Mouse (Mus musculus) mammary gland, adult 2 months (tissue): ENCODE data around the gene Vmn1r8. TPM values are rescaled to one million over a fixed set of nuclear protein-coding genes. Genes with fewer than 3 reads are reported as not detected.

Experiments
- polyA plus RNA-seq: library from polyadenylated mRNA; depleted of rRNA; stranded (reverse); fragments of >200 nt; gene quantifications from 2 replicates; pipeline ENCODE4 v1.2.3, GENCODE M21; 2012; ENCODE audit warnings: low replicate concordance; rRNA removed

Vmn1r8 gene
- polyA plus RNA-seq = not detected in 2 replicates

GRCm38 (mm10) chr6:57031984-57032383 lies at the start of gene Vmn1r8:
Gene Vmn1r8 (plus strand): TSS chr6:57032284.

GRCm38 (mm10) chr6:56996943-56997342 lies 35.1 kb upstream of the Vmn1r8 start, which contains the start of gene Vmn1r6:
Gene Vmn1r6 (plus strand): TSS chr6:56997243.

GRCm38 (mm10) chr6:57025224-57025623 lies 6.9 kb upstream of the Vmn1r8 start, which contains the start of gene Vmn1r7:
Gene Vmn1r7 (minus strand): TSS chr6:57025324.

GRCm38 (mm10) chr6:57066487-57066886 lies 34.4 kb downstream of the Vmn1r8 start, which contains the start of gene Vmn1r9:
Gene Vmn1r9 (plus strand): TSS chr6:57066787.

Other genes with a start within 250 kb of the Vmn1r8 start
- gene Kbtbd2, start 234.5 kb upstream of the Vmn1r8 start, polyA plus RNA-seq = 6.4 and 11.8 TPM in 2 replicates
- 69.0 and 78.8 TPM in 2 replicates for gene Fkbp9, start 200.2 kb upstream of the Vmn1r8 start, polyA plus RNA-seq
- 5.2 and 6.1 TPM in 2 replicates for gene Nt5c3, start 108.4 kb upstream of the Vmn1r8 start, polyA plus RNA-seq
- gene Vmn1r4, start 108.3 kb upstream of the Vmn1r8 start, polyA plus RNA-seq = 0.06 TPM in 1 of 2 replicates, not detected in the other
- not detected in 2 replicates for gene Vmn1r5, start 62.0 kb upstream of the Vmn1r8 start, polyA plus RNA-seq
- gene Vmn1r6, start 35.0 kb upstream of the Vmn1r8 start, polyA plus RNA-seq = not detected in 2 replicates
- gene Vmn1r7, start 7.0 kb upstream of the Vmn1r8 start, polyA plus RNA-seq = not detected in 2 replicates
- gene Vmn1r9, start 34.5 kb downstream of the Vmn1r8 start, polyA plus RNA-seq = not detected in 2 replicates
- gene Vmn1r10, start 77.2 kb downstream of the Vmn1r8 start, polyA plus RNA-seq = not detected in 2 replicates
- not detected in 2 replicates for gene Vmn1r11, start 101.2 kb downstream of the Vmn1r8 start, polyA plus RNA-seq
- not detected in 2 replicates for gene Vmn1r12, start 124.6 kb downstream of the Vmn1r8 start, polyA plus RNA-seq
- not detected in 2 replicates for gene Vmn1r13, start 171.0 kb downstream of the Vmn1r8 start, polyA plus RNA-seq
- gene Vmn1r14, start 199.4 kb downstream of the Vmn1r8 start, polyA plus RNA-seq = not detected in 2 replicates
- gene Vmn1r15, start 225.7 kb downstream of the Vmn1r8 start, polyA plus RNA-seq = not detected in 2 replicates